Mouse (Mus musculus) ES-E14 (cell line): ENCODE data around the gene Nell2. TPM values are rescaled to one million over a fixed set of nuclear protein-coding genes. Genes with fewer than 3 reads are reported as not detected.

Experiments used
- DNase-seq: peaks from one replicate; pipeline ENCODE4 v3.0.0-alpha.2; 2013; ENCODE audit warnings: low read depth, low spot score
- H3K27ac ChIP-seq: 2 replicates; pipeline ENCODE4 v1.5.1; 2012; ENCODE audit warnings: low read depth, mild to moderate bottlenecking, low read length, moderate library complexity, mixed read lengths; ENCODE audit not compliant: poor library complexity, insufficient read depth, severe bottlenecking
- H3K36me3 ChIP-seq: 2 replicates; pipeline ENCODE4 v1.6.1; 2012; ENCODE audit warnings: mild to moderate bottlenecking, low read length, moderate library complexity, mixed read lengths; ENCODE audit not compliant: control insufficient read depth, poor library complexity, insufficient read depth, severe bottlenecking
- H3K4me1 ChIP-seq, 2 experiments: fragments of 150-350 bp in 1 of 2; sonication (generic) in 1 of 2; 2 replicates each; pipeline ENCODE4 v1.6.1; 2012; ENCODE audit warnings: low read length in 2 of 2, mild to moderate bottlenecking in 1 of 2, mixed read lengths in 1 of 2; ENCODE audit not compliant: control insufficient read depth in 2 of 2, insufficient read depth in 2 of 2, poor library complexity in 1 of 2
- H3K4me3 ChIP-seq, 2 experiments: fragments of 150-350 bp in 1 of 2; sonication (generic) in 1 of 2; 2 replicates each; pipeline ENCODE4 v1.5.1; 2012; ENCODE audit warnings: low read length in 2 of 2, low read depth in 1 of 2, mild to moderate bottlenecking in 1 of 2, mixed read lengths in 1 of 2; ENCODE audit not compliant: insufficient read depth in 1 of 2, poor library complexity in 1 of 2, severe bottlenecking in 1 of 2
- H3K9ac ChIP-seq: 2 replicates; pipeline ENCODE4 v1.6.1; 2012; ENCODE audit warnings: low read depth, mild to moderate bottlenecking, low read length, mixed read lengths; ENCODE audit not compliant: poor library complexity, insufficient read depth, severe bottlenecking
- H3K9me3 ChIP-seq: fragments of 150-350 bp; sonication (generic); 2 replicates; pipeline ENCODE4 v1.6.1; 2012; ENCODE audit warnings: low read depth, mild to moderate bottlenecking, low read length; ENCODE audit not compliant: control insufficient read depth, insufficient read depth
- CHD2 ChIP-seq: IDR thresholded peaks from 2 replicates; pipeline ENCODE4 v1.6.1; 2014; ENCODE audit warnings: mild to moderate bottlenecking, low read depth, low read length, inconsistent platforms
- HCFC1 ChIP-seq: IDR thresholded peaks from 2 replicates; pipeline ENCODE4 v1.6.1; 2012; ENCODE audit warnings: low read length, inconsistent platforms, borderline replicate concordance; ENCODE audit not compliant: insufficient read depth
- MAFK ChIP-seq: IDR thresholded peaks from 2 replicates; pipeline ENCODE4 v1.6.1; 2014; ENCODE audit warnings: mild to moderate bottlenecking, low read depth, low read length, inconsistent platforms; ENCODE audit not compliant: insufficient read depth
- ZC3H11A ChIP-seq: IDR thresholded peaks from 2 replicates; pipeline ENCODE4 v1.6.1; 2012; ENCODE audit warnings: low read depth, mild to moderate bottlenecking, inconsistent platforms, low read length, borderline replicate concordance
- ZNF384 ChIP-seq: IDR thresholded peaks from 2 replicates; pipeline ENCODE4 v1.6.1; 2012; ENCODE audit warnings: low read depth, low read length, inconsistent platforms
- in situ Hi-C, 2 experiments: fragments of 600-800 bp; cut with MboI; formaldehyde crosslinking; loops; one replicate each; pipeline ENCODE4 v1.15.1; 2025; ENCODE audit warnings: low sequenced_read_pairs in 2 of 2, inconsistent platforms in 1 of 2; ENCODE audit not compliant: unreplicated experiment in 2 of 2
- total RNA-seq: library from RNA; depleted of rRNA; stranded (reverse); fragments of 300-350 nt; gene quantifications from 2 replicates; pipeline ENCODE4 v1.2.3, GENCODE M21; 2012

Gene Nell2
- total RNA-seq, 1 experiment: 3.4 TPM

- H3K9me3 ChIP-seq: no peaks in the 10 kb centered on the region
- H3K9ac ChIP-seq: no peak overlapping the region
- H3K4me3 ChIP-seq: no peak overlapping the region
- DNase-seq: no peak
- in situ Hi-C loops: no loop called here
- TF ChIP-seq HCFC1: no peak
- TF ChIP-seq MAFK: no peak
- no peak for TF ChIP-seq CHD2
- TF ChIP-seq ZNF384: no peak
- TF ChIP-seq ZC3H11A: no peak
- H3K27ac ChIP-seq: no peak overlapping the region
- H3K4me1 ChIP-seq: no peaks in the 10 kb centered on the region
- H3K36me3 ChIP-seq: no peaks in the 10 kb centered on the region
These were observed 213.6 kb downstream of the Nell2 start for GRCm38 (mm10) chr15:95314808-95315145.

GRCm38 (mm10) chr15:95314121-95314807, 214.1 kb downstream of the Nell2 start:
- in situ Hi-C loops: no loop called here
- no peak for DNase-seq

GRCm38 (mm10) chr15:95313286-95313685, 215.1 kb downstream of the Nell2 start:
- H3K36me3 ChIP-seq: no peaks in the 10 kb centered on the region
- H3K4me3 ChIP-seq: no peak overlapping the region
- H3K27ac ChIP-seq: no peak overlapping the region
- H3K4me1 ChIP-seq: no peaks in the 10 kb centered on the region
- DNase-seq: no peak
- in situ Hi-C loops: no loop called here
- H3K9me3 ChIP-seq: no peaks in the 10 kb centered on the region
- TF ChIP-seq CHD2 (no peak), HCFC1 (no peak), MAFK (no peak), ZNF384 (no peak), ZC3H11A (no peak)
- no peak overlapping the region for H3K9ac ChIP-seq

More at GRCm38 (mm10) chr15:95314121-95314807, 214.1 kb downstream of the Nell2 start:
- Histone ChIP-seq H3K27ac (no peak overlapping the region), H3K9me3 (no peaks in the 10 kb centered on the region), H3K4me3 (no peak overlapping the region), H3K36me3 (no peaks in the 10 kb centered on the region), H3K4me1 (no peaks in the 10 kb centered on the region), H3K9ac (no peak overlapping the region)
- TF ChIP-seq ZNF384: no peak
- TF ChIP-seq ZC3H11A: no peak
- TF ChIP-seq CHD2: no peak
- TF ChIP-seq MAFK: no peak
- TF ChIP-seq HCFC1: no peak

- H3K4me3 ChIP-seq: no peak overlapping the region
- H3K27ac ChIP-seq: no peak overlapping the region
- no peaks in the 10 kb centered on the region for H3K36me3 ChIP-seq
- H3K4me1 ChIP-seq: no peaks in the 10 kb centered on the region
- DNase-seq: no peak
- TF ChIP-seq MAFK (no peak), CHD2 (no peak), ZNF384 (no peak), HCFC1 (no peak), ZC3H11A (no peak)
- in situ Hi-C loops: no loop called here
- H3K9ac ChIP-seq: no peak overlapping the region
- H3K9me3 ChIP-seq: no peaks in the 10 kb centered on the region
These were observed 224.3 kb downstream of the Nell2 start for GRCm38 (mm10) chr15:95304102-95304501.

- H3K36me3 ChIP-seq: no peaks in the 10 kb centered on the region
- no peak overlapping the region for H3K27ac ChIP-seq
- no peaks in the 10 kb centered on the region for H3K4me1 ChIP-seq
- DNase-seq: no peak
- H3K4me3 ChIP-seq: no peak overlapping the region
- H3K9me3 ChIP-seq: no peaks in the 10 kb centered on the region
- in situ Hi-C loops: no loop called here
- H3K9ac ChIP-seq: no peak overlapping the region
- TF ChIP-seq CHD2 (no peak), ZC3H11A (no peak), MAFK (no peak), ZNF384 (no peak), HCFC1 (no peak)
These were observed 231.8 kb downstream of the Nell2 start for GRCm38 (mm10) chr15:95296561-95296960.
